Mouse (Mus musculus): Measurements from ENCODE around the gene Hmgn2.
"Not testable (repeated sequence)": the region's sequence is repeated elsewhere in the genome, so short reads cannot be mapped to it uniquely, and the experiment has no call there.

Hmgn2 gene

DNA sequence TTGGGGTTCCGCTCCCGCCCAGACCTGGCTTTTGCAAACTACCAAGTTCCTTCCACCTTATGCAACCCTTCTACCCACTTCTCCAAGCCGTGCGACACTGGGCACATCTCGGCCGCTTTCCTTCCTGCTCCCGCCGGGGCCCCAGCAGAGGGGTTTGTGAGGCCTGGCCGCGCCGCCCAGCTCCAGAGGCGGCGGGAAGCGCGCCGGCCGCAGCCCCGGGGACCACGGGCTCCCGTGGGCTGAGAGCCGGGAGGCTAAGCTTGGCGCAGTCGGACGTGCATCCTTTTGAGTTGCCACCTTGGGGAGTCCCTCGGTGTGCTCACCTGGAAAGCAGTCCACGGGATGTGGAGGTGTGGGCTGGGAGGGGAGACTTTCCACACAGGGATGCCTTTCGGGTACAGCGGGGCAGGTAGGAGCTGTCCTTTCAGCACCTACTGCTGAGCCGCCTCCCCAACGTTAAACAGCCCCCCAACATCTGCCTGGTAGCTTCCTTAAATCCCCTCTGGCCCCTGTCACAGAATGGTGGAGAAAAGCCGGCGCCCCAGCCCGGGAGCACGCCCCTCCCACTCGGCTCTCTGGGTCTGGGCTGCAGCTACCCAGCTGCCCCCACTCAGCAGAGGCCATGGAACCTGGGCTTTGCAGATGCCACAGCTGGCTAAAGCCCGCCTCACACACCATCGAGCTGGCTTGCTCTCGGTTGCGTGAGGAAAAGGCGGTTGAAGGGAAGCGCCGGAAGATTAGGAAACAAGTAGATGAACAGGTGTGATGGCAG, at the start of gene Hmgn2:
TSS of gene Hmgn2 (minus strand) at position 501 of the 772 bp plus-strand sequence.
- DNase-seq (ENCODE audit: low spot score) = peak; percentile 51

DNA sequence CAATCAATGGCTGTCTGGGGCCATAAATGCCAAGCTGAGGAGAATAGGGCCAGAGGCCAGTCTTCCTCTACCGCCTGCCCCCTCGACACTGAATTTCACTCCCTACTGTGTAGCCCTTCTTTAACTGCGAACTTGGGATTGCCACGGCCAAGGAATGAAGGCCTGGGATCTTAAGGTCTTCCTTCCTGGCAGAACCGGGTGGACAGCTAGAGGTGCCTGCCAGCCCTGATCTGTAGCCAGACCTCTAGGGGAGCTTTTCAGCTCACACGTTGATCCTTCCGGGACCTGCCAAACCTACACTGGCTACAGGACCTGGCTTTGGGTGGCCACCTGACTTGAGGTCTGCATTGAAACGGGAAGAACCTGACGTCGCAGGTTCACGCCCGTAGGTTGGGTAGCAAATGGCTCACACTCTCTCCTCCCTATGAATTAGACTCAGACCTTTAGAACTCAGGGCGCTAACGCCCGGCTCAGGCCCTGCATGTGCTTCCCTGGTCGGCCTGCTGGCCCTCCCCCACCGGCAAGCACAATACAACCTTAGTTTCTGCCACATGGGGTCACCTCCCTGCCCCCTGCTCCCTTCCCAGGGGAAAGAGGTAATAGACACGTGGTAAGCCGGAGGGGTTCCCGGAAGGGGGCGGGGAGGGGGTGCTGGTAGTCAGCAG, 48.9 kb upstream of the Hmgn2 start:
- DNase-seq (ENCODE audit: low spot score) = no peak

DNA sequence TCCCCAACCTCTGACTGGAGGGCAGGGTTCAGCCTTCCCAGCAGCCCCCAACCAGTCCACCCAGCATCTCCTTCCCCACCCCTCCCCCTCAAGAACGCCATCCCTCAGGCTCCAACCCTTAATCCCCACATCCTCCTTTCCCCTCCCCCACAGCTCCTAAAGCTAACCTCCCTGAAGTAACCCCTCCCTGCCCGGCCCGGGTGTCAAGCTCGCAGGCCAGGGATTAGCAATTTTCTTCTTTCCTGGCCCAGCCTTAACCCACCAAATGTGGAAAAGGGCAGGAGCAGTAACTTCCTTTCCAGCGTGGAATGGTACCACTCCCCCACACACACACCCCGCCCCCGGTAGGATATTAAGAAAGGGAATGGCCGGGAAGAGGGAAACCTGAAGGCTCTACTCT, 48.3 kb upstream of the Hmgn2 start:
- DNase-seq (ENCODE audit: low spot score) = no peak

DNA sequence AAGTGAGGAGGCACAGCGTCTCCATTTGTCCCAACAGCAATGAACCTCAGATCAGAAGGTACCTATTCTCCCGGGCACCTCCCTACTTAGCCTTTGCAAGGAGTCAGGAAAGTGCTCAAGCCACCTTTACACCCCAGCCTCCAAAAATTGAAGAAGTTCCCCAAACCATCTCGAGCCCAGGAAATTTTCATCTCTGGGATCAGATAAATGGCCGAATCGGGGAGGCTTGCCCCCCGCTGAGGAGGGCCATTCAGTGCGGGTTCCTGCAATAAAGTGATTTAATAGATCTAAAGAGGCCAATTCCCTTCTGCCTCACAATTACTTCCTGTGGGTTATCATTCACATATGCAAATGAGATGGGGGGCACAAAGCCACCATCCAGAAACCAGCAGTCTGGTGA, 47.8 kb upstream of the Hmgn2 start:
- DNase-seq (ENCODE audit: low spot score) = no peak

DNA sequence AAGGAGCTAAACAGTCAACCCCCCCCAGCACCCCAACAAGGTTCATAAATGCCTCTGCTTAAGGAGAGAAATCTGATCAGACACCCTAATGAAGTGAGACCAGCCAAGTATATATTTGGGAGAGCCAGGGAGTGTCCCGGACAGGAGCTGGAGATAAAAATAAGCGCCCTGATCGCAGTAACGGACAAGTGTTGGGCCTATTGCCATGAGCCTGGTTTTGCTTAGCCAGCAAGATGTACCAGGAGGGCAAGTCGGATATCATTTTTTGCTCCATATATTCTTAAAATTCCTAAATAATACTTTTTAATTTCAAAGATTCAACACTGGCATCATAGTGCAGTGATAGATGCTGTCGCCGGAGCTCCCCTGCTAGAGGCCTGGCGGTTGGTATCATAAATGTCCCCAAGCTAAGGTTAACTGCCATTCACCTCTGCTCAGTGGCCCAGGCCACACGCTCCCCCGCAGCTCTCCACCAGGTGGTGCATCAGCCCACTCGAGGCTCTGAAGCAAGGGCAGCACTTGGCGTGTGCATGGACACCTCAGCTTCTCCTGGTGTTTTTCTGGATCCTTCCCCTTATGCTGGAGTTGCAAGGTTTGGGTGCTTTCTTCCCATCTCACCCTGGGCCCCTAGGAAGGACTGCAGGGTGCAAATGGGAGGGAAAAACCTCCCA, 44.5 kb upstream of the Hmgn2 start:
- DNase-seq (ENCODE audit: low spot score) = no peak

DNA sequence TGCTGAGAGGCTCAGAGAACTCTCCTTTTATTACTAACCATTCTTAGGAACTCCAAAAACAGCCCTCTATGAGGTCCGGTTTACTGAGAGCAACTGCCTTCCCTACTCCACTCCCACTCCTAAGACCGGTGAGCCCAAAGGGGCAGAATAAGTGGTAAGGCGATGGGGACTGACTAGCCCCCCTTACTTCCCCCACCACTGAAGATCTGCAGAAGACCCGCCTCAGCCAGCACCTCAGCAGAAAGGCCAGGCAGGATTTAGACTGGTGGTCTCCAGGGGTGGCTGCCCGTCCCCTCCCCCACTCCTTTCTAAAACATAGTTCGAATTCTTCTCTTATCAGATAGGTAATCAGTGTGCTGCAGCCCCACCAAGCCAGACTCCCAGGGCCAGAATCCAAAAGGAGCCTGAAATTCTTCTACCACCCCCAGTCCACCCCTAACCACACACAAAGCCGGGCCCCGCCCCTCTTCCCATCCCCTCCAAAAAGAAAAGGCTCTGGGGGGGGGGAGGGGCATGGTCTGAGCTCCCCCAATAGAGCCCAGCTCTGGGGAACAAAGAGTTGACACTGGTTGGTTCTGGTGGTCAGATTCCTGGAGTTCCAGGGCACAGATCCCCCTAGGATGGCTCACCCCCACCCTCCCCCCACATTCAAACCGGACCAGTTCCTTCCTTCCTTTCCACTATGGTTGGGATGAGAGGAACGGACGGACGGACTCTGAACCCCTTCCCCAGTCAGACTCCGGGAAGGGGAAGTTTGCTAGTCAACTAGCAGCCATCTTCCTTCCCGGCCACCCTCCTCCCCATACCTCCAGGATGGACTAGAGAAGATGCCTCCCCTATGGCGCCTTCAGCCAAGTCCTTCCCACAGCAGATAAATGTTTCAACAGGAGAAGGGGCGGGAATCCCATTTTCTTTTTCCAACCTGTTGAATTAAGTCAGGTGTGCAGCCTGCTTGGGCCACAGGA, 43.3 kb upstream of the Hmgn2 start:
- no peak for DNase-seq (ENCODE audit: low spot score)

DNA sequence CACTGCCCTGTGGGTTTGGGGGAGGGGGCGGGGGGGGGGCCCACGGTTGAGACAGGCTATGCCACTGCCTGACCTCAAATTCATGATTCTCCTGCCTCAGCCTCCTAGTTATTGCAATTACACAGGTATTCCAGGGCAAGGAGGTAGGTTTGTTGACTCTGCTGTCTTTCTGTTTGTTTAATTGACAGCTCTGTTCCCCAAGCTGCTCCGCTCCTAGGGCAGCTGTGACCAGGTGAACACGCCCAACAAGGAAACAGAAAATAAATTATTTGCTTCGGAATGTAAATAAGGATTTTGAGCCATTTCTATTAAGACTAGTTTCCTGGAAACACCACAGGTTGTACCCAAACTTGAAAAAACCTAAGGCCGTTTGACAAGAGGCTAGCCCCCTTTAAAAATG, 41.3 kb upstream of the Hmgn2 start:
- no peak for DNase-seq (ENCODE audit: low spot score)

DNA sequence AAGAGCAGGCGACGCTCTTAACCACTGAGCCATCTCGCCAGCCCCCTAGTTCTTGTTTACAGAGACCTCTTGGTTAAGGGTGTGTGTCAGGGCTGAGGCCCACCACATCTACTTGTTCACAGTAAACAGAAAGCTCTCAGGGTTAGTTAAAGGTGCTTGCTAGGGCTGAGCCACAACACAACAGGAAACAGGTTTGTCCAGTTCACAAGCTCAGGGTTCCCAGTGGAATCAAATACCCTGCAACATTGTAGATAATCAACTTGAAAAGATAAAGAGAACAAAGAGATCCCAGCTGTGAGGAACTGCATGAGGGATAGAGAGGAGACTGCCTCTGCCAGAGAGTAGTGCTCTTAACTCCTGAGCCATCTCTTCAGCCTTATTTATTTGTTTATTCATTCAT, 38.4 kb upstream of the Hmgn2 start:
- DNase-seq (ENCODE audit: low spot score) = no peak

DNA sequence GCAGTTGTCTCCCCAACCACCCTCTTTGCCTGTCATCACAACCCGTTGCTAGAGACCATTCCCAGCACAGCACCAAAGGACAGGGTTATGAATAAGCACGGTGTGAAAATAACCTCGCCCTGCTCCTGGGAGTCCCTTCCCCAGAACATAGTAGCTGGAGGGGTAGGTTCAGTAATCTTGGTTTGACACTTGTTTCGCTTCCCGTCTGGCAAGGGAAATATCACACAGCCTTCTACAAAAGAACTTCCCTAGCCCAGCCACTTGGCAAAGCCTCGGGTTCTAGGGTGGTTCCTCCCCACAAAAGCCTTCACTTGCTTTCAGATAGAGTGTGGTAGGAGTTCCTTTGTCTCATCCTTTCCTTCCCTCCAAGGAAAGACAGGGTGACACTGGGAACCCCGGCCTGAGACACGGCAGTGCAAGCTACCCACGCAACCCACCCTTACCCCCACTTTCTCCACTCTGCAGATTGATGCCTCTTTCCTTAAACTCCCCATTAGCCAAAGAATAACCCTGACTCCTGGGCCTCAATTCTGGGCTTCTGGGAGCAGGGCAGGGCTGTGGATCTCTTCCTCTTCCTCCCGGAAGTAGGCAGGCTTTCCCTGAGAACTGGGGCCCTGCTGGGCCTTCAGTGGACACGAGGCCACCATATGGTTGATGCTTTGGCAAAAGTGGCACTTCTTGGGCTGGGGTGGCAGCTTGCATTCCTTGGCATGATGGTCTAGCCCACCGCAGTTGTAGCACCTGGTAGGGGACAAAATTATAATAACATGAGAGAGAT, 37.3 kb upstream of the Hmgn2 start:
- no peak for DNase-seq (ENCODE audit: low spot score)

DNA sequence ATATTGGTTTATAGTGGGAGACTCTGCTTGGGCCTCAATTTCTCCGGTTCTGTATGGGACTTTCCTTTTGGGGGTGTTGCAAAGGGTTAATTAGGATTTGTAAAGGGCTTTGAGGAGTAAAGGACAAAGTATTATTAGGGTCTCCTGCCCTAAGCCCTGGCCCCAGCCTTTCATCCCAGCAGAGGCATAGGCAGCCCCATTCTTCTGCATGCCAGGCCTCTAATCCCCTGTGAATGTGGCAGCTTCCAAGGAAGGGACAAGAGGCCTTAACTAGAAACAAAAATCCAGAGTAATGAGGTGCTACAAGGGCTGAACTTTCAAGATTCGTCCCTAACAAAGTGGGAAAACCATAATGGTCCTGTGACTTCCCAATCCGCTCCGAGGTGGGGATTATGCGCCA, 34.5 kb upstream of the Hmgn2 start:
- DNase-seq (ENCODE audit: low spot score) = no peak

DNA sequence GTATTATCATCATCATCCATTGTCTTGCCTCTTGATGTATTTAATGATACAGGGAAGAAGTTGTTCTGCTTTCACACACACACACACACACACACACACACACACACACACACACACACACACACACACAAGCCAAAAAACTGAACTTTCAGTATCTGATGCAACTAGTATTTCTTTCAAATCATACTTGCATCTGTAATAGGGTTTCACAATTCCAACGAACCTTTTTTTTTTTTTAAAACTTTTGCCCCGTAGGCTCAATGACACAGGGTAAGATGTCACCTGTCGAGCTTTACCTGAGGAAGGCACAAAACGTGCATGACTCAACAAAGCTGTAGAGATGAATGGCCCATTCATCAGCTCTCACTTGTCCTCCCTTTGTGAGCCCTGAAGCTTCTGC, 33.8 kb upstream of the Hmgn2 start:
- no peak for DNase-seq (ENCODE audit: low spot score)

DNA sequence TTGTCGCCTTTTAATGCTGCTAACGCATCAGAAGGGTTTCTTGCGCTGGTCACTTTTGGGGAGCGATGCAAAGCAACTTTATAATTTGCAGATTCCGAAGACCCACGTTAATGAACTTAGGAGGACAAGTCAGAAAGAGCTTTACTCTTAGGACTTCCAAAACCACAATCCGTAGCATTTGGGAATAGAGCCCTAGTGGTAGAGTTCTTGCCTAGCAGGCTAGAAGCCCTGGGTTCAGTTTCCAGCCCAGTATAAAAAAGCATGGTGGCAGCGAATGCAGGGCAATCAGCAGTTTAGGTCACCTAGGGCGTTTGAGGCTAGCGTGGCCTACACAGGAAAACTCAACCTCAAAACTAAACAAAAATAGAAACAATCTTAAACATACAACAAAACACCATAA, 33.3 kb upstream of the Hmgn2 start:
- DNase-seq (ENCODE audit: low spot score) = no peak

DNA sequence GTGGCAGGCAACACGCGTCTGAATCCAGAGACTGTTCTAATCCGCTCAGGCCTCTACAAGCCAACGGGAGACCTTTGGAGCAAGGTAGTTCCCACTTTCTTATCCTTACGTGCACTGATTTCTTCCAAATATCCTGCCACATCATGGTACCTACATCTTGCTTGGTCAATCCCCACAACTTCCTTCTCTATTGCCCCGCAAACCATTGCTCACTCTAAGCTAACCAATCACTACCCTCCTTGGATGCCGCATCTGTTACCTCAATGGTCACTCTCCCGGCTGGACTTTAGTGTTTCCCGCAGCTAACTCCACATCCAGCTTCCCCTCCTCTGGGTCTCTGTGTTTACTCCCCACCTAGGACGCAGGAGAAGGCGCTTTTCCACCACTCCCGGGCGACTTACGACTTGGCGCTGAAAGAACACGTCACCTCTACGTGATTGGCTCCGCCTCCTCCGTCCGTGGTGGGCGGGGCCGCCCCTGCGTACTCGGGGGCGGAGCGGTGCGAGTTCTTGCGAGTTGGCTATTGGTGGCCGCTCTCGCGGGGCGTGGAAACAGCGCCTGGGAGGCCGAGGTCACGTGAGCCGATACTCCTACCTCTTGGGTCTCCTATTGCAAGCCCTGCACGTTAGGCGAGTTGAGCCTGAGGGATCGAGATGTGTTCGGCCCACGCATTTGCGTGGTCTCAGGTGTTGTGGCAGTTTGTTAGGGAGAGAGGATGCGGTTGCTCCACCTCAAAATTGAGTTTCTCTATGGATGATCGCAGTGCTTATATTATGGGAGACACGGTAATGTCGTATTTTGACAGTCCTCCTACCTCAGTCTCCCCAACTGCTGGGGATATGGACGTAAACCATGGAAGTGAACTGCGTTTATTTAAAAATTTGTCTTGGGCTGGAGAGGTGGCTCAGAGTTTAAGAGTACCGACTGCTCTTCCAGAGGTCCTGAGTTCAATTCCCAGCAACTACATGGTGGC, 32.3 kb upstream of the Hmgn2 start, which contains the start of gene Dhdds:
TSS of gene Dhdds (minus strand) at position 453 of the 973 bp plus-strand sequence.
- DNase-seq (ENCODE audit: low spot score) = peak; percentile 82

DNA sequence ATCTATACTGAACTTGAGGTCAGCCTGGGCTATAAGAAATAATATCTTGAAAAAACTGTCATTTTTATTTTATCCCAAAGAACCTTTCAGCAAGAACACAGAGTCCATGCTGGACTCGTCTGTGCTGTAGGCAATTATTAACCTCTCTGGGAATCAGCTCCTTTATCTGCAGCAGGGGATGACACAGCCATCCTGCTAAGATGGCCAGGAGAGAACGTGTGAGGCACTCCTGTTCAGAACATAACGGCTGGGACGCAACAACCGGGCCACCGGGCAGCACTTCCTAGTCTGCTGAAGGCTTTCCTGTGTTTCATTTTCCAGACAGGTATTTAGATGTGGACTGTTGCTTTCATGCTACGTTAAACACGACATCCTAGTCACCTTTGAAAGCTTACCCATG, 26.2 kb upstream of the Hmgn2 start:
- DNase-seq (ENCODE audit: low spot score) = no peak

DNA sequence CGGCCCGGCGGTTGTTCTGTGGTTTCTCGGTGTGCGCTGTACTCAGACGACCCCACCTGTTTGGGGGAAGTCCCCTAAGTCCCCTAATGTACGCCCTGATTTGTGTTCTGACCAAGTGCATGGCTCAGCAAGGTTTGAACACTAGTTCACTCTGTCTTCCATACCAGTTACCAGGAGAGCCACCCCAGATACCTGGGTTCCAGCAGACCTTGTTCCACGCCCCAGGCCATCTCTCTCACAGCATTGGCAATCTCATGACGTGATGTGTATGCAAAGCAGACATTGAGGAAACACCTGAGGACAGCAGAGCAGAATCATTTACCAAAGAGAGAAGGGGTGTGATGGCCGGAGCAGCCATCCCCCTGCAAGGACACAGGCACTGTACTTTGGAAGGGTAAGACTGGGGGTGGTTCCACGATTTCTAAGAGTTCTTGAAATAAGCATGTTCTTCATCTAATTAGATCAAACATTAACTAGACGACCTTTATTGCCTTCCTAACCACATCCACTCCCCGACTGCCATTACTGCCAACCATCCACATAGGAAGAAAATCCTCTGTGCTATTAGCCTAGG, 22.7 kb upstream of the Hmgn2 start:
- no peak for DNase-seq (ENCODE audit: low spot score)

DNA sequence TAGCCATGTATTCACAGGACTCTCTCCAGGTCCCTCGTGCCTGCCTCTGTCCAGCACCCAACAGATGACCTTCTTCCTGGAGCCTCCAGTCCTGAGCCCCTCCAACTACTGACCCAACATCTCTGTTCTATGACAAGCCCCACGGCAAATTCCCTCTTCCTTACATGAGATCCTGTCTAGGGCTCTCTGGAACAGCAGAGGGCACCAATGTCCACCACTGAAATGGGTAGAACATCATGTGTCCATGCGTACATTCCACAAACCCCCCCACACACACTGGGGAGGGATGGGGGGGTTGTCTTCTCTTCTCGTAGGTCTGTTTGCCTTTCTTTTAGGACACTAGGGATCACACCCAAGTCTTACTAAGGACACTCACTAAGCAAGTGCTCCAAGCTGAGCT, 21.6 kb upstream of the Hmgn2 start:
- DNase-seq (ENCODE audit: low spot score) = no peak

DNA sequence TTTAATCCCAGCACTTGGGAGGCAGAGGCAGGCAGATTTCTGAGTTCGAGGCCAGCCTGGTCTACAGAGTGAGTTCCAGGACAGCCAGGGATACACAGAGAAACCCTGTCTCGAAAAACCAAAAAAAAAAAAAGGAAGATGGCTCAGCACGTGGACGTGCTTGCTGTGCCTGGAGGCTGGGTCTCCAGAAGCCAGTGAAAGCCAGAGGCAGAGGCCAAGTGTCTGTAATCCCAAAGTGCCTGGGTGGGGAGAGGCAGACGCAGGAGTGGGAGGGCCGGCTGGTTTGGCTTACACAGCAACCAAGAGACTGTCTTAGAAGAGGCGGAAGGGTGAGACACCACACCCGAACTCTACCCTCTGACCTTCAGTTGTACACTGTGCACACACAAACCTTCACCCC, 19.8 kb upstream of the Hmgn2 start:
- DNase-seq (ENCODE audit: low spot score) = not testable (repeated sequence)

DNA sequence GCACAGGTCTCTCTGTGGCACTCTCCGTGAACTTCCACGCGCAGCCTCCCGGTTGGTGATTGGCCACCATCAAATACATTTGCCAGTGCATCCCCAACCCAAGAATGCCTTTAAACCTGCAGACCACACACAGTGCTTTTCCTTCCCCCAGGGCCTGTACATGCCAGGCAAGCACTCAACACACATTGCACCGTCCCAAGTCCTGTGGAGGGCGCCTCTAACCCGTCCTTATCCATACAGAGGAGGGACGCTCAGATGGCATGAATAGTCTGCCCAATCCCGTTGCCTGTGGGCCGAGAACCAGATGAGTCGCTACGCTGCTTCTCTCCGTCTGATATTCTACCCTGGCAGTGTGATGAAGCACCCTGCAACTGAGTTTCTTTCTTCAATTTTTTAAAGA, 14.5 kb upstream of the Hmgn2 start:
- DNase-seq (ENCODE audit: low spot score) = no peak

DNA sequence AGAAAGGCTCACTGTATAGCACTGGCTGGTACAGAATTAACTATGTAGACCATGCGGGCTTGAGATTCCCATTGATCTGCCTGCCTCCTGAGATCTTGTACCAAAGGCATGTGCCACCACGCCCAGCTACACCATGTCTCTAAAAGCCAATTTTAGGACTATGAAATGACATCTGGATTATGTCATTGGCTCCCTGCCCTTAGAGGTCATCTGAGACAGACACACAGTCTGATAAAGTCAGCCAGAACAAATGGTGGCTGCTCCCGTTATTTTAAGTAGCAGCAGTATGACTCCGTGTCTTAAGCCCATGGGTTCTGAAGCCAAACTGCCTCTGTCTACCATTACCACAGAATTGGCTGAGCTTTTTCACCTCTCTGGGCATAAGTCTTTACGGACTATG, 12.0 kb upstream of the Hmgn2 start:
- no peak for DNase-seq (ENCODE audit: low spot score)

Measured in spleen, adult 12 weeks (tissue).